Mouse (Mus musculus) erythroblast, embryonic 14.5 days (primary cell): ENCODE measurements around the gene Zzef1. TPM values are rescaled to one million over a fixed set of nuclear protein-coding genes. Genes with fewer than 3 reads are reported as not detected.
A peak's percentile ranks its signal among the peaks of the same experiment; 100 is the strongest.
"Not testable (repeated sequence)": the region's sequence is repeated elsewhere in the genome, so short reads cannot be mapped to it uniquely, and the experiment has no call there.

ENCODE experiments used
- H3K27me3 ChIP-seq: 2 replicates; pipeline ENCODE4 v1.6.1; 2012; ENCODE audit warnings: inconsistent platforms; ENCODE audit not compliant: control insufficient read depth
- H3K36me3 ChIP-seq: 2 replicates; pipeline ENCODE4 v1.6.1; 2012; ENCODE audit warnings: mild to moderate bottlenecking, inconsistent platforms; ENCODE audit not compliant: control insufficient read depth
- H3K4me1 ChIP-seq: 2 replicates; pipeline ENCODE4 v1.6.1; 2012; ENCODE audit warnings: inconsistent platforms; ENCODE audit not compliant: control insufficient read depth
- H3K4me3 ChIP-seq: replicated peaks from 2 replicates; pipeline ENCODE3; 2012; ENCODE audit warnings: moderate library complexity, mild to moderate bottlenecking, inconsistent platforms
- H3K9me3 ChIP-seq: 2 replicates; pipeline ENCODE4 v1.6.1; 2012; ENCODE audit warnings: low read length, inconsistent platforms, mixed read lengths; ENCODE audit not compliant: control insufficient read depth
- GATA1 ChIP-seq: IDR thresholded peaks from 2 replicates; pipeline ENCODE4 v1.6.1; 2012; ENCODE audit warnings: low read length, inconsistent platforms, mixed read lengths
- TAL1 ChIP-seq: IDR thresholded peaks from 3 replicates; pipeline ENCODE4 v1.6.1; 2012; ENCODE audit warnings: low read length, inconsistent platforms, mixed read lengths
- polyA plus RNA-seq: library from polyadenylated mRNA; stranded (reverse); fragments of >175 nt; gene quantifications from 2 replicates; pipeline ENCODE4 v1.2.3, GENCODE M21; 2012

Zzef1 gene
- polyA plus RNA-seq, 1 experiment = 0.55 TPM

GRCm38 (mm10) chr11:72770816-72771215, 25.2 kb upstream of the Zzef1 start:
- Histone ChIP-seq H3K4me3 (no peak overlapping the region), H3K4me1 (no peaks in the 10 kb centered on the region), H3K9me3 (no peaks in the 10 kb centered on the region), H3K36me3 (peaks cover 45% of the 10 kb centered on the region), H3K27me3 (no peaks in the 10 kb centered on the region)
- TF ChIP-seq GATA1 (no peak), TAL1 (no peak)

GRCm38 (mm10) chr11:72771461-72771860, 24.6 kb upstream of the Zzef1 start:
- no peaks in the 10 kb centered on the region for H3K27me3 ChIP-seq
- no peaks in the 10 kb centered on the region for H3K9me3 ChIP-seq
- peaks cover 41% of the 10 kb centered on the region for H3K36me3 ChIP-seq
- no peaks in the 10 kb centered on the region for H3K4me1 ChIP-seq
- H3K4me3 ChIP-seq = no peak overlapping the region
- TF ChIP-seq GATA1 (no peak), TAL1 (no peak)

DNA sequence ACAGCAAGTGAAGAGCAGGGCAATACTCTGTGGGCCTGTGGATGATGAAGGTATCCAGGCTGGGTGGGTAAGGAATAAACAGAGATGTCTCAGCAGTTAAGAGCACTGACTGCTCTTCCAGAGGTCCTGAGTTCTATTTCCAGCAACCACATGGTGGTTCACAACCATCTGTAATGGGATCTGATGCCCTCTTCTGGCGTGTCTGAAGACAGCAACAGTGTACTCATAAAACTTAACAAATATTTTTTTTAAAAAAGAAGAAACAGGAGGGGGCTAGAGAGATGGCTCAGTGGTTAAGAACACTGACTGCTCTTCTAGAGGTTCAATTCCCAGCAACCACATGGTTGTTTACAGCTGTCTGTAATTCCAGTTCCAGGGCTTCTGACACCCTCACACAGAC, 23.4 kb upstream of the Zzef1 start:
- not testable (repeated sequence) for H3K4me3 ChIP-seq, H3K9me3 ChIP-seq, H3K27me3 ChIP-seq, H3K4me1 ChIP-seq
- H3K36me3 ChIP-seq = peaks cover 31% of the 10 kb centered on the region

DNA sequence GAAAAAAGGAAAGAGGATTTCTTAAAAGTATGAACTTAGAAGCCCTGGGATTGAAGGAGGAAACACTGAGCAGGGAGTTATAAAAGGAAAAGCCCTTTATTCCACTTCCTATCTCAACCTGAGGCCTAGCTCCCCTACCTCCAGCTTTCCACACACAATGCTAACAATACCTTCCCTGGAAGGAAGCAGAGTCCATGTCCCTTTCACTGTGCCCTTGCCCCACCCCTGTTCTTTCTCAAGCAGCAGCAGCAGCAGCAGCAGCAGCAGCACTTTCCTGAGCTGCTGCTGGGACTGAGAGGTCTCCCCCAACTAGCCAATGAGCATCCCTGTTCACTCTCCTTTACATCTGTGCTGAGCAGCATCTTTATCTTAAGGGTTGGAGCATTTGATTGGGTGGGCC, 17.1 kb upstream of the Zzef1 start:
- Histone ChIP-seq H3K4me3 (no peak overlapping the region), H3K36me3 (no peaks in the 10 kb centered on the region), H3K4me1 (no peaks in the 10 kb centered on the region), H3K9me3 (no peaks in the 10 kb centered on the region), H3K27me3 (no peaks in the 10 kb centered on the region)
- TF ChIP-seq GATA1 (no peak), TAL1 (no peak)

- TF ChIP-seq GATA1 = no peak
- no peak for TF ChIP-seq TAL1
- no peaks in the 10 kb centered on the region for H3K27me3 ChIP-seq
- no peak overlapping the region for H3K4me3 ChIP-seq
- H3K9me3 ChIP-seq = no peaks in the 10 kb centered on the region
- no peaks in the 10 kb centered on the region for H3K36me3 ChIP-seq
- H3K4me1 ChIP-seq = no peaks in the 10 kb centered on the region
These were observed 13.9 kb upstream of the Zzef1 start for GRCm38 (mm10) chr11:72782103-72782502.

DNA sequence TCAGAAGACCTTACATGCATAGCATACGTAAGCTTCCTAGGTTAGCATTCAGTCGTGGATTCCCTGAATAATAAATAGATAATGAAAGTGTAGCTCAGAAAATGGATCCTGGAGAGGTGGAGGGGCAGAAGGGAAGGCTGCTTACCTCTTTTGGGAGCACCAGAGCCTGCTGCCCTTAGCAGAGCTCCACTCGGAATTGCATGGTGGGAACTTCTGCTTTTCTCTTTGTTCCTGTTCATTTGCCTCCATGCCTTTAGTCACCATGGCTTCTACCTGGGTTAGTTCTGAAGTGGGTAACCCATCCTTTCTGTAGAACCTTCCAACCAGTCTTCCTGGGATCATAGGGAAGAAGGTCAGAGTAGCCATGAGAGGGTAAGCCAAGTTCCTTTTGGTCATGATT, 13.5 kb upstream of the Zzef1 start:
- Histone ChIP-seq H3K4me3 (no peak overlapping the region), H3K9me3 (no peaks in the 10 kb centered on the region), H3K27me3 (no peaks in the 10 kb centered on the region), H3K4me1 (no peaks in the 10 kb centered on the region), H3K36me3 (no peaks in the 10 kb centered on the region)
- no peak for TF ChIP-seq TAL1
- no peak for TF ChIP-seq GATA1

DNA sequence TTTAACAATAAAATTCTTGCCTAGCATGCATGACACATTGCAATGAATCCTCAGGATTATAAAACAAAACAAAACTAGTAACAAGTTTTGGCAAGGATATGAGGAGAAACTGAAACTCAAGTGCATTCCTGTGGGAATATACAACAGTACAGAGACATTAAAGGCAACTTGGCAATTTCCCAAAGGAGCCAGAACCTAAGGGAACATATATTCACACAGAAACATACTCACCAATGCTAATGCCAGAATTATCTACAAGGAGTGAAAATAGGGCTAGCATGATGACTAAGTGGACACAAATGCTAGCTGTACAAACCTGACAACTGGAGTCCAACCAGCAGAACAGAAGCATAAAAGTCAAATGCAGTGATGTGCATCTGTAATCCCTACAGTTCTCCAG, 4.0 kb upstream of the Zzef1 start:
- no peaks in the 10 kb centered on the region for H3K27me3 ChIP-seq
- H3K4me3 ChIP-seq = no peak overlapping the region
- H3K9me3 ChIP-seq = no peaks in the 10 kb centered on the region
- TF ChIP-seq GATA1 (no peak), TAL1 (no peak)
- no peaks in the 10 kb centered on the region for H3K36me3 ChIP-seq
- H3K4me1 ChIP-seq = peaks cover 23% of the 10 kb centered on the region

GRCm38 (mm10) chr11:72795149-72795454, 924 bp upstream of the Zzef1 start:
- Histone ChIP-seq H3K4me3 (peak overlapping the region; percentile 81), H3K36me3 (peaks cover 10% of the 10 kb centered on the region), H3K9me3 (no peaks in the 10 kb centered on the region), H3K27me3 (no peaks in the 10 kb centered on the region), H3K4me1 (peaks cover 43% of the 10 kb centered on the region)
- no peak for TF ChIP-seq TAL1
- TF ChIP-seq GATA1 = no peak

DNA sequence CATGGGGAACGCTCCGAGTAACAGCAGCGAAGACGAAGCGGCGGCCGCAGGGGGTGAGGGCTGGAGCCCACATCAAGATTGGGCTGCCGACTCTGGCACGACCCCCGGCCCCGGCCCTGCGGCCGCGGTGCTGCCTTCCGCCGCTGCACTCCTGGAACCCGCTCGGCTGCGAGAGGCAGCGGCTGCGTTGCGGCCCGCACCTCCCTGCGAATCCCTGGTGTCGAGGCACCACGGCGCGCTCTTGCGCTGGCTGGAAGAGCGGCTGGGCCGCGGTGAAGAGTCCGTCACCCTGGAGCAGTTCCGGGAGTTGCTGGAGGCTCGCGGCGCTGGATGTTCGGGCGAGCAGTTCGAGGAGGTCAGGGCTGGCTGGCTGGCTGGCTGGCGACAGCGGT, 266 bp downstream of the Zzef1 start:
- H3K9me3 ChIP-seq = no peaks in the 10 kb centered on the region
- H3K36me3 ChIP-seq = peaks cover 14% of the 10 kb centered on the region
- peaks cover 49% of the 10 kb centered on the region for H3K4me1 ChIP-seq
- peak overlapping the region; percentile 81 for H3K4me3 ChIP-seq
- no peaks in the 10 kb centered on the region for H3K27me3 ChIP-seq
- TF ChIP-seq GATA1 = no peak

DNA sequence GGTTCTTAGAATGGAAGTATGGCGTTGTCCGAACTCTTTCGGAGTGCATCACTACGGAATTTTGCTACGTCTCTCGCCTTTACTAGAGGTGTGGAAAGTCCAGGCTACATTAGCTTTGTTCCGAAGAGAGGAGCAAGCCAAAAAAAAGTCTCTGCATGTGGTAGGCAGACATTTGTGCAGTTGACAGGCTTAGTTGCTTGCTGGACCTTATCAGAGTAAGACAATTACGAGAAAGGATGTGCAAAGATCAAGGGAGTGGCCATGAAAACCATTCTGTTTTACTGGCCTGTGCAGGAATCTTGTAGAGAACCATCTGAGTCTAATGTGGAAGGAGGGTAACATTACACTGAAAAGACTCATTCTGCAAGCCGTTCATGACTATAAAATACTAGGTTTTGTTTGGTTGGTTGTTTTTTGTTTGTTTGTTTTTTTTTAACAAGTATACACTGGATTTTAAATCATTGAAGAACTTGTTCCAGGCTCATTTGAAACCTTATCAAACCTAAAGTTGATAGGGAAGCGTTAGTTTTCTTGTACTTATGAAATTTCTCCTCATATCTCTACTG, 830 bp downstream of the Zzef1 start:
- TF ChIP-seq TAL1 (no peak), GATA1 (no peak)
- Histone ChIP-seq H3K9me3 (no peaks in the 10 kb centered on the region), H3K4me3 (peak overlapping the region; percentile 81), H3K36me3 (peaks cover 14% of the 10 kb centered on the region), H3K4me1 (peaks cover 51% of the 10 kb centered on the region), H3K27me3 (no peaks in the 10 kb centered on the region)
